Mouse (Mus musculus): ENCODE results near the gene Mipol1.

DNA sequence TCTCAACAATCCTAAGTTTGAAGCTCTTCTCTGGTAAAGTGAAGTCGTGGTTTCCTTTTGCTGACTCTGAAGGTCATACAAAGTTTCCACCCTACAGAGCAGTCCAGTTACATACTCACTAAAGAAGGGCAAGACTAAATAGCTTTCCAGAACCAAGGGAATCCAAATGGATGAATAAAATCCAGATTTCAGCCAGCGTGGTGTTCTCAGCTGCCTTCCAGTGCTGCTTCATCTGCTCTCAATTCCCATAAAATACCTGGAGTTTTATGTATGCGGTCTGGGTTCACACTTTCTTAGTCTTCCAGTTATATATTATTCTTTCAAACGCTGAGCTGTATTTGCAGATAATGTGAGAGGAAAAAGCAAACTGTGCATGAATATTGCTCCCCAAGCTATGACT lies 280.9 kb downstream of the Mipol1 start:
- TF ChIP-seq POLR2A (IDR thresholded peaks at IDR 0.05; ENCODE audit: insufficient read depth, low read depth, low read length): no peak
- no peak for TF ChIP-seq CTCF (IDR thresholded peaks at IDR 0.05; ENCODE audit: insufficient read depth, low read depth, low read length)

Data from olfactory bulb, adult 2 months (tissue).